Mouse (Mus musculus) spleen, adult 10 weeks (tissue): ENCODE data around the gene Tfpi2. TPM values are rescaled to one million over a fixed set of nuclear protein-coding genes. Genes with fewer than 3 reads are reported as not detected.

Experiments
- polyA plus RNA-seq: library from polyadenylated mRNA; stranded (reverse); fragments of 350-450 nt; fragmentation: Illumina TruSeq; extraction: RNeasy Lipid Tissue Mini Kit (QIAGEN cat#74804); gene quantifications from one replicate; pipeline ENCODE4 v1.2.3, GENCODE M21; 2015; ENCODE audit warnings: low replicate concordance; ENCODE audit not compliant: insufficient read depth

Gene Tfpi2
- polyA plus RNA-seq: 2.0 TPM

DNA sequence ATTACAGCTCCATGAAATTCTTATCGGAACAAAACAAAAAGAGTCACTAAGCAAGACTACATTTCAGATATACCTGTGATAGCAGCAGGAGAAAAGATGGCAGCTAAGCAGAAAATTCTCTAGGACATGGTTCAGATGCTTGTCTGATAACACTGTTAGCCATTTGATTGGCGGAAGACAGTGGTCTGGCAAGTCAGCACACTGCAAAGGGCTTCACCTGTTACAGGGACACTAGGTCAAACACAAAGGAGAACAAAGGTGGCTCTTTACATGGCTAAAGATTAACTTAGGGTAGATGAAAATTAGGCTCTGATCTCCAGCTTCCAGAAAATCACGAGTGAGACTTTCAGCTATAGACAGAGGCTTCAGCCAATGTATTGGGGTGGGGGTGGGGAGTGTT is at the start of gene Tfpi2:
Gene Tfpi2, minus strand, starts transcription at position 170 of the 400 bp plus-strand sequence.

GRCm38 (mm10) chr6:4003890-4004306 is 15.2 kb upstream of the Tfpi2 start, which contains the start of gene Gng11:
Gng11 (plus strand) TSS chr6:4003904.

DNA sequence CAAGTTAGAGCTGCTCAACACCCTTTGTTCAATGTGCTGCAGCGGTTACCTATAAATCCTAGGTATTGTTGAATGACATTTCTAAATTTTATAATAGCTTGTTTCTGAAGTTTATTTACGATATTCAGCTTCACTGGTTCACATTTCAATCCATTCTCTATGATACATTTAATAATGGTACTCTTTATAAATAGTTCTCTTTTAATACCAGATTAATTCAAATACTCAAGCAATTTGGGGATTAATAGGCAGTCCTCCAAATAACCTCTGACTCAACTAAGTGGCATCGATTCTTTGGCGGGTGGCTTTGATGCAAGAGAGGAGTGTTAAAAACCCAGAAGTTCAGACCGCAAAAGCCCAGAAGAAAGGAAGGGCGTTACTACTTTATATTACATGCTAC is 4.8 kb upstream of the Tfpi2 start, which contains the start of gene Gngt1:
Gene Gngt1, plus strand, starts transcription at position 301 of the 400 bp plus-strand sequence.

Other genes starting within 250 kb of the Tfpi2 start
- not detected for gene Calcr, start 224.2 kb downstream of the Tfpi2 start, polyA plus RNA-seq
- gene Gngt1, start 4.9 kb upstream of the Tfpi2 start, polyA plus RNA-seq: not detected
- 72.2 TPM for gene Gng11, start 15.0 kb upstream of the Tfpi2 start, polyA plus RNA-seq
- 51.1 TPM for gene Bet1, start 98.1 kb upstream of the Tfpi2 start, polyA plus RNA-seq